Mouse (Mus musculus) neural tube, embryonic 15.5 days (tissue): ENCODE data around the gene Prss8. TPM values are rescaled to one million over a fixed set of nuclear protein-coding genes. Genes with fewer than 3 reads are reported as not detected.
"Not testable (repeated sequence)": the region's sequence is repeated elsewhere in the genome, so short reads cannot be mapped to it uniquely, and the experiment has no call there.

Source experiments
- ATAC-seq: fragments of 200-750 bp; cut with Nextera tagmentation; 2 replicates; pipeline ENCODE4 v1.8.0; 2017; ENCODE audit warnings: mild to moderate bottlenecking, moderate TSS enrichment, moderate library complexity; ENCODE audit not compliant: low FRiP score
- H3K27ac ChIP-seq: fragments of 300-500 bp; sonication (generic); replicated peaks from 2 replicates; pipeline ENCODE4 v1.5.1; 2015; ENCODE audit warnings: mild to moderate bottlenecking, inconsistent platforms
- H3K27me3 ChIP-seq: fragments of 300-500 bp; sonication (generic); replicated peaks from 2 replicates; pipeline ENCODE4 v1.6.1; 2015; ENCODE audit warnings: inconsistent platforms
- H3K36me3 ChIP-seq: fragments of 300-500 bp; sonication (generic); 2 replicates; pipeline ENCODE4 v1.6.1; 2015; ENCODE audit warnings: inconsistent platforms
- H3K4me1 ChIP-seq: fragments of 300-500 bp; sonication (generic); 2 replicates; pipeline ENCODE4 v1.6.1; 2015; ENCODE audit warnings: inconsistent platforms
- H3K4me2 ChIP-seq: fragments of 300-500 bp; sonication (generic); 2 replicates; pipeline ENCODE4 v1.6.1; 2015; ENCODE audit warnings: inconsistent platforms, mild to moderate bottlenecking, moderate library complexity
- H3K4me3 ChIP-seq: fragments of 300-500 bp; sonication (generic); replicated peaks from 2 replicates; pipeline ENCODE4 v1.5.1; 2015; ENCODE audit warnings: mild to moderate bottlenecking, inconsistent platforms
- H3K9ac ChIP-seq: fragments of 300-500 bp; sonication (generic); replicated peaks from 2 replicates; pipeline ENCODE4 v1.6.1; 2015; ENCODE audit warnings: mild to moderate bottlenecking, inconsistent platforms
- H3K9me3 ChIP-seq: fragments of 300-500 bp; sonication (generic); replicated peaks from 2 replicates; pipeline ENCODE4 v1.6.1; 2016; ENCODE audit warnings: inconsistent platforms
- WGBS: fragments of 180-500 bp; shearing (Covaris S2); methylation state at CpG from one replicate; pipeline ENCODE4 v1.1.7; 2015; ENCODE audit warnings: mixed read lengths; 5-methylcytosine and 5-hydroxymethylcytosine counted together
- polyA plus RNA-seq: library from polyadenylated mRNA; unstranded; fragments of >200 nt; fragmentation: Nextera tagmentation; extraction: Ambion mirVana; gene quantifications from 2 replicates; pipeline ENCODE4 v1.2.1, GENCODE M21; 2015

Gene Prss8
- polyA plus RNA-seq, 1 experiment from 2014 or later = 0.40 TPM

- not testable (repeated sequence) for H3K9me3 ChIP-seq, H3K9ac ChIP-seq, ATAC-seq, H3K27ac ChIP-seq, H3K4me1 ChIP-seq, H3K4me3 ChIP-seq, H3K36me3 ChIP-seq, H3K4me2 ChIP-seq
- H3K27me3 ChIP-seq = peaks cover 29% of the 10 kb centered on the region
- 66% methylated on average over 2 of the region's 2 CpGs for WGBS
Measured at GRCm38 (mm10) chr7:127942097-127942496, 12.2 kb upstream of the Prss8 start.

- H3K27ac ChIP-seq = peak overlapping the region; percentile 88
Measured at GRCm38 (mm10) chr7:127936216-127936884, 6.4 kb upstream of the Prss8 start.

GRCm38 (mm10) chr7:127935748-127936159 is 5.8 kb upstream of the Prss8 start:
- peak; percentile 79 for ATAC-seq
- under 1% methylated on average over 38 of the region's 38 CpGs for WGBS
- H3K9me3 ChIP-seq = no peaks in the 10 kb centered on the region

More at GRCm38 (mm10) chr7:127936216-127936884, 6.4 kb upstream of the Prss8 start:
- Histone ChIP-seq H3K4me1 (peaks cover 20% of the 10 kb centered on the region), H3K36me3 (no peaks in the 10 kb centered on the region), H3K9me3 (no peaks in the 10 kb centered on the region), H3K4me2 (peak overlapping the region; percentile 89), H3K27me3 (no peaks in the 10 kb centered on the region), H3K4me3 (peak overlapping the region; percentile 72), H3K9ac (peak overlapping the region; percentile 79)
- ATAC-seq = peak; percentile 16; the same call in 1 of the 2 replicates
- WGBS = 57% methylated on average over 18 of the region's 18 CpGs

GRCm38 (mm10) chr7:127935028-127935722 is 5.3 kb upstream of the Prss8 start:
- H3K9me3 ChIP-seq = no peaks in the 10 kb centered on the region
- peak overlapping the region; percentile 88 for H3K27ac ChIP-seq
- 5% methylated on average over 32 of the region's 32 CpGs for WGBS

More at GRCm38 (mm10) chr7:127935748-127936159, 5.8 kb upstream of the Prss8 start:
- Histone ChIP-seq H3K27ac (peak overlapping the region; percentile 88), H3K4me2 (peak overlapping the region; percentile 89), H3K4me1 (peaks cover 20% of the 10 kb centered on the region), H3K4me3 (peak overlapping the region; percentile 72), H3K27me3 (no peaks in the 10 kb centered on the region), H3K9ac (peak overlapping the region; percentile 79), H3K36me3 (no peaks in the 10 kb centered on the region)

GRCm38 (mm10) chr7:127934075-127934474 is 4.2 kb upstream of the Prss8 start:
- Histone ChIP-seq H3K4me3 (no peak overlapping the region), H3K9ac (no peak overlapping the region), H3K27me3 (peaks cover 17% of the 10 kb centered on the region), H3K9me3 (no peaks in the 10 kb centered on the region), H3K27ac (no peak overlapping the region), H3K36me3 (no peaks in the 10 kb centered on the region), H3K4me2 (peak overlapping the region; percentile 1; the same call in 1 of the 2 replicates), H3K4me1 (peaks cover 28% of the 10 kb centered on the region)
- ATAC-seq = no peak
- 91% methylated on average over 5 of the region's 5 CpGs for WGBS

More at GRCm38 (mm10) chr7:127935028-127935722, 5.3 kb upstream of the Prss8 start:
- H3K36me3 ChIP-seq = no peaks in the 10 kb centered on the region
- ATAC-seq = peak; percentile 97
- peaks cover 6% of the 10 kb centered on the region for H3K27me3 ChIP-seq
- peak overlapping the region; percentile 89 for H3K4me2 ChIP-seq
- peak overlapping the region; percentile 79 for H3K9ac ChIP-seq
- peaks cover 20% of the 10 kb centered on the region for H3K4me1 ChIP-seq
- peak overlapping the region; percentile 72 for H3K4me3 ChIP-seq

GRCm38 (mm10) chr7:127932273-127933031 is 2.5 kb upstream of the Prss8 start:
- no peak overlapping the region for H3K4me2 ChIP-seq
- no peak for ATAC-seq
- H3K4me1 ChIP-seq = peaks cover 30% of the 10 kb centered on the region
- no peak overlapping the region for H3K4me3 ChIP-seq
- no peaks in the 10 kb centered on the region for H3K36me3 ChIP-seq
- 24% methylated on average over 13 of the region's 13 CpGs for WGBS
- no peak overlapping the region for H3K9ac ChIP-seq
- H3K9me3 ChIP-seq = no peaks in the 10 kb centered on the region
- H3K27ac ChIP-seq = no peak overlapping the region
- peaks cover 32% of the 10 kb centered on the region for H3K27me3 ChIP-seq

GRCm38 (mm10) chr7:127931351-127932135 is 1.6 kb upstream of the Prss8 start:
- Histone ChIP-seq H3K36me3 (peaks cover 4% of the 10 kb centered on the region; the same call in 1 of the 2 replicates), H3K9ac (no peak overlapping the region), H3K4me2 (no peak overlapping the region), H3K4me3 (no peak overlapping the region), H3K4me1 (peaks cover 28% of the 10 kb centered on the region), H3K9me3 (no peaks in the 10 kb centered on the region), H3K27me3 (peaks cover 32% of the 10 kb centered on the region), H3K27ac (no peak overlapping the region)
- WGBS = 59% methylated on average over 13 of the region's 13 CpGs
- ATAC-seq = no peak

- Histone ChIP-seq H3K4me1 (peaks cover 21% of the 10 kb centered on the region), H3K9ac (no peak overlapping the region), H3K9me3 (no peaks in the 10 kb centered on the region), H3K36me3 (peaks cover 13% of the 10 kb centered on the region), H3K4me3 (no peak overlapping the region), H3K27ac (no peak overlapping the region), H3K27me3 (peaks cover 32% of the 10 kb centered on the region), H3K4me2 (no peak overlapping the region)
- ATAC-seq = no peak
- WGBS = 81% methylated on average over 5 of the region's 5 CpGs
Measured at GRCm38 (mm10) chr7:127930636-127931035, 732 bp upstream of the Prss8 start.

GRCm38 (mm10) chr7:127928596-127928995 is 1.3 kb downstream of the Prss8 start:
- H3K36me3 ChIP-seq = peaks cover 33% of the 10 kb centered on the region
- no peak for ATAC-seq
- no peaks in the 10 kb centered on the region for H3K9me3 ChIP-seq
- peaks cover 32% of the 10 kb centered on the region for H3K27me3 ChIP-seq
- H3K9ac ChIP-seq = no peak overlapping the region
- WGBS = 56% methylated on average over 5 of the region's 5 CpGs
- peaks cover 11% of the 10 kb centered on the region; the same call in 1 of the 2 replicates for H3K4me1 ChIP-seq
- no peak overlapping the region for H3K4me3 ChIP-seq
- no peak overlapping the region for H3K27ac ChIP-seq
- H3K4me2 ChIP-seq = no peak overlapping the region

- no peak overlapping the region for H3K27ac ChIP-seq
- 88% methylated on average over 11 of the region's 11 CpGs for WGBS
- ATAC-seq = no peak
Measured at GRCm38 (mm10) chr7:127927726-127928125, 2.2 kb downstream of the Prss8 start.

GRCm38 (mm10) chr7:127926846-127927245 is 3.1 kb downstream of the Prss8 start:
- ATAC-seq = no peak
- Histone ChIP-seq H3K4me2 (no peak overlapping the region), H3K27ac (no peak overlapping the region), H3K4me1 (peaks cover 11% of the 10 kb centered on the region; the same call in 1 of the 2 replicates), H3K9me3 (no peaks in the 10 kb centered on the region), H3K36me3 (peaks cover 49% of the 10 kb centered on the region), H3K27me3 (peaks cover 32% of the 10 kb centered on the region), H3K4me3 (no peak overlapping the region), H3K9ac (no peak overlapping the region)
- WGBS = 90% methylated on average over 11 of the region's 11 CpGs

More at GRCm38 (mm10) chr7:127927726-127928125, 2.2 kb downstream of the Prss8 start:
- Histone ChIP-seq H3K36me3 (peaks cover 41% of the 10 kb centered on the region), H3K9ac (no peak overlapping the region), H3K4me1 (peaks cover 11% of the 10 kb centered on the region; the same call in 1 of the 2 replicates), H3K9me3 (no peaks in the 10 kb centered on the region), H3K4me2 (no peak overlapping the region), H3K27me3 (peaks cover 32% of the 10 kb centered on the region), H3K4me3 (no peak overlapping the region)
